Mouse (Mus musculus) monocyte, adult 5-6 weeks (primary cell): ENCODE results near the gene Lyrm9. TPM values are rescaled to one million over a fixed set of nuclear protein-coding genes. Genes with fewer than 3 reads are reported as not detected.

Source experiments
- ATAC-seq: fragments of 153-309, 156-312 bp; replicated peaks from 2 replicates; pipeline ENCODE4 v1.8.0; 2017; ENCODE audit warnings: mild to moderate bottlenecking; ENCODE audit not compliant: low TSS enrichment, insufficient number of reproducible peaks, severe bottlenecking, poor library complexity, low FRiP score
- total RNA-seq: library from RNA; stranded (forward); fragments of 200-1000, 200-491, 200-594 nt; gene quantifications from 3 replicates; pipeline ENCODE4 v1.2.3, GENCODE M21; 2017

The Lyrm9 gene
- total RNA-seq: 11.8 to 34.1 TPM (median 16.2 TPM) in 3 replicates

GRCm38 (mm10) chr11:78826442-78827013 is at the start of gene Lyrm9:
Lyrm9 (plus strand) TSS chr11:78826584.
- peak; percentile 82 for ATAC-seq

- no peak for ATAC-seq
Measured at GRCm38 (mm10) chr11:78777851-78778680, 48.3 kb upstream of the Lyrm9 start.

DNA sequence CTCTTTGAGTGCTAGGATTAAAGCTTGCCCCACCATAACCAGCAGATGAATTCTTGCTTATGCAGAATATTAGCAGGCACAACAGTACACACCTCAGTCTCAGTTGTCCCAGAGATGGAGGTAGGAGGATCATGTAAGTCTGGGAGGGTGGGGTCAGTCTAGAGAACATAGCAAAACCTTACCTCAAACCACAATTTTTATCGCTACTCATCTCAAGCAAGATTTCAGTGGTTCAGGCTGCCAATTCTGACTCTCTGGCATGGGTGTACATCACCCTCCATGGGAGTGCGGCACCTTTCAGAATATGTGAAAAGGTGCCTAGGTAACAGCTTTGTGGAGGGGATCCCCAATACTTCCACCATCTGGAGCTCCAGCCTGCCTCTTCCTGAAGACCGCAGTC is 46.4 kb upstream of the Lyrm9 start:
- no peak for ATAC-seq

GRCm38 (mm10) chr11:78780571-78780970 is 45.8 kb upstream of the Lyrm9 start:
- ATAC-seq: no peak

GRCm38 (mm10) chr11:78782326-78782725 is 44.1 kb upstream of the Lyrm9 start:
- no peak for ATAC-seq

- ATAC-seq: no peak
Measured at GRCm38 (mm10) chr11:78782791-78783347, 43.5 kb upstream of the Lyrm9 start.

GRCm38 (mm10) chr11:78786013-78786431 is 40.4 kb upstream of the Lyrm9 start:
- ATAC-seq: no peak

DNA sequence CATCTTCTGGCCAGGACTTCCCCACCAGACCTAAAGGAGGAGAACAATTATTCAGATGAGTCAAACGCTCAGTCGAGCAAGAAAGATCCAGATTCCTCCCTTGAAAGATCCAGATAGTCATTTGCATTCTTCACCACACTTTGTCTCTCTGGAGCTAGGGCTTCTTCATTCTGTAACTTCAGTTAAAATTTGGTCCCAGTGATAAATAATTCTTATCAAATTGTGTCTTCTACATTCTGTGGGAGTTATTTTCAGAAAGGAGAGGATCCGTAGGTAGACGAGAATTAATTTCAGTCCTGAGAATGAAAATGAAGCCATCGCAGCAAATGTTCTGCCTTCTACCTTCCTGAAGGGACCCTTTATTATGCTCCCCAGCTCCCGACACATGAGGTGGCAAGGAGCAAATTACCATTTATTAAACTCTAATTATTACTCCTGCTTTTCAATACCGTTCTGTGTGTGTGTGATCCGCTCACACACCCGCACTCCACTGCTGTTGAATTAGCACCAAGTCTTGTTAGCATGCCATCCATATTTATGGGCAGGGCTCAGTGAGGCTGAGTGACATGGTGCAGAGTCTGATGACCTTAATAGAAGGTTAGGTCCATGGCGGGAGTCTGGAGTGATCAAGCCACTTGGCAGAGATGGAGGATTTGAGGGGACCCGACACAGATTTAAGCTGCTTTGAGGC is 36.9 kb upstream of the Lyrm9 start:
- no peak for ATAC-seq

GRCm38 (mm10) chr11:78791582-78791981 is 34.8 kb upstream of the Lyrm9 start:
- peak; percentile 70 for ATAC-seq

DNA sequence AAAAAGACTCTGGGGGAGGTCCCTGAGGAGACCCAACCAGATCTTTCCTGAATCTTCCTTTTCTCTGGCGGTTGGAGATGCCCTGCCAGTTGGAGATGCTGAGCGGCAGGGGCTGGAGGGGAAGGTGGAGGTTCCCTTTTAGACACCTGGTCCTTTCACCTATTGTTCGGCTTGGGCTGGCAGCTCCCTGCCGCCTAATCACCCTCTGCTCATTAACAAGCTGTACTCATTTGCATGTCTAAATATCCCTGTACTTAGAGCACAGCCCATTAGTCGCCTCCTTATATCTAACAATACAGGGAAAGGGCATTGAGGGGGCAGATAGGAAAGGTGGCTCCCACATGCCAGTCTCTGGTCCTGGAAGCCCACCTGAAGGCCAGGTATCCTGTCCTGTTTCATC is 34.3 kb upstream of the Lyrm9 start:
- ATAC-seq: no peak

DNA sequence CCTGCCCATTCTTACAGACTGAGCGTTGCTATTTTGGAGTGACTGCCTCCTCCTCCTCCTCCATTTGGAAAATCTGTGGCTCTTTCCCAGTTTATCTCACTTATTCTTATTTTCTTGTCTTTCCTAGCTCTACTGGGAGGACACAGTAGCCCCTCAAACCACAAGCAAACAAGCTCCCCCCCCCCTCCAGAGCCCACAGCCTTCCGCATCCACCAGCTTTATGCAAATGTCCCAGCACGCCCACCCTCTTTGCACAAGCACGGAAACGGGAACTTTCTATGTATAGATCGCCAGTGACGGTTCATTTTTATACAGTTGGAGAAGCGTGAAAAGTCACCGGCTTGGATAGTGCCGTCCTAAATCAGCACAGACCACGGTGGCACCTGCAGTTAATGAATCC is 33.9 kb upstream of the Lyrm9 start:
- peak; percentile 64; the same call in 1 of the 2 replicates for ATAC-seq

DNA sequence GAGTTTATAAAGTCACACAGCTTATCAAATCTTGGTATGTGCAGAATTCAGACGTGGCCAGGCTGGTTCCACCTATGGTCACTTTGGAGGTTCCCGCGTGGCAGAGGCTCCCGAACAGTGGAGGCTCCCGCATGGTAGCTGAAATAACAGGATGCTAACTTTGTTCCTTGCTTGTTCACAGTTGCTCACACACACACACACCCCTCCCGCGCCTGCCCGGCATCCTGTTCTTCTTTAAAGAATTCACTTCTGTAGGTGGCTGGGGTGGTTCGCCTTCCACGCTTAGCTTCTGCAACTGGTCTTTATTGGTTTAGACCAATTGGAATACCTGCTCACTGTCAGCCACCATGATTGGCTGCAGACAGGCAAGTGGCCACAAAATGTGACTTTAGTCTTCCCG is 33.3 kb upstream of the Lyrm9 start:
- no peak for ATAC-seq

GRCm38 (mm10) chr11:78796072-78796729 is 30.2 kb upstream of the Lyrm9 start:
- no peak for ATAC-seq

DNA sequence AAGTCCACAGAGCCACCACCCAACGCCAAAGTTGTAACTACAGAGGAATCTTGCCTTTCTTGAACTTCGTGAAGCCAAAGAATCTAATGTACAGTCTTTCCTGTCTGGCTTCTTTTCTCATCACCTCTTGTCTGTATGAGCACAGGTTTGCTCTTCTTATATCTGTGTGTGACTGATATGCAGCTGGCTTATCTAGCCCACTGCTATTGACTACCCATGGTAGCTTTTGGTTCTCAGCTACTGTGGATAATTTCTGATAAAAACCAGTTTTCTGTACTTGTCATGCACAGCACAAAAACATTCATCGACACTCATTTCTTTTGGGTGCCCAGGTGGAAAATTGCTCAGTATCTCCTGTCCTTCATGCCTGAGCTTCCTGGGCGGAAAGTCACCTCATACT is 25.3 kb upstream of the Lyrm9 start:
- ATAC-seq: no peak

DNA sequence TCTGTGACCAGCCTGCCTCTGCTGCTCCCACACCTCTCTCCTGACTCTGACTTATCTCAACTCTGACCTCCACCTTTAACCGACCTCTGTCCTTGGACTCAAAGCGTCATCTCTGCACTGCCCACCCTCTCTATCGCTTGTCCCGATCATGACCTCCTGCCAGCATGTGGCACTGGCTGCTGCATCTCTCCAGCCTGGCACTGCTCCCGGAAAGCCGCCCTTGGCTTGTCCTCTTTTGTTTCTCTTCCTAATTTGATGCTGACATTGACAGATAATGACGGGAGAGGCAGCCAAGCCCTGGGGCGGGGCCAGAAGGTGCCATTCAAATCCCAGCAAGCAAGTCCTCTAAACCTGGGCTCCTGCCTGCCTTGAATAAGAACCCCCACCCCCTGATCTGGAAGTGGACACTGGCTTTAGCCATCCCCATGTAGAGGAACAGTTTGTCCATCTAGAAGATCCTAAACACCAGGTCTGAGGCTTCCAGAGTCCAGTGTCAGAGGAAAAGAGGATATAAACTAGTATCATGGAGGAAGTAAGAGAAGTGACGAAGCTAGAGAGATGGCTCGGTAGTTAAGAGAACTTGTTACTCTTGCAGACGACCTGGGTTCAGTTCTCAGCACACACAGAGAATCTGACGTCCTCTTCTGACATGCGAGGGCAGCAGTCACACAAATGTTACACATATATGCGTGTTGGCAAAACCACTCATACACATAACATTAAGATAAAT is 22.6 kb upstream of the Lyrm9 start:
- no peak; the same call in 1 of the 2 replicates for ATAC-seq

DNA sequence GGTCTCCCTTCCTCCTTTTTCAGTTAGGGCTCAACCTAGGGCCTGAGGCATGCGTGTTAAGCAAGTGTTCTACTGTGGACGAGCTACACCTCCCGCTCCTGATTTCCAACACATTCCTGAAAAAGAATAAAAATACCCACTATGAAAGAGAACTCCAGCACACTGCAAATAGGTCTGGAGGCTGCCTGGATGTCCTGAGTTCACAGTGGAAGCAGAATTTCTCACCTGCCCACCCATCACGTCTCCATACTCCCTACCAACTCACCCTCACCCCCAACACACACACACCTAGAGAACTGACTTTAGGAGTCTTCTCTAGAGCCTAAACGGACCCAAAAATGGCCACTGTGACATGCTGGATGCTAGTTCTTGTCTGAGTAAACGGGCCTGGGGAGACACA is 21.8 kb upstream of the Lyrm9 start:
- no peak for ATAC-seq

GRCm38 (mm10) chr11:78805198-78805597 is 21.2 kb upstream of the Lyrm9 start:
- no peak for ATAC-seq

GRCm38 (mm10) chr11:78805691-78806137 is 20.7 kb upstream of the Lyrm9 start:
- no peak for ATAC-seq
